Mouse (Mus musculus) gonadal fat pad, adult 2 months (tissue): ENCODE results near the gene Sgta. TPM values are rescaled to one million over a fixed set of nuclear protein-coding genes. Genes with fewer than 3 reads are reported as not detected.

ENCODE experiments used
- polyA plus RNA-seq: library from polyadenylated mRNA; depleted of rRNA; stranded (reverse); fragments of >200 nt; gene quantifications from 2 replicates; pipeline ENCODE4 v1.2.3, GENCODE M21; 2012; rRNA removed

Sgta gene
- polyA plus RNA-seq, 1 experiment: 235 TPM

Other genes with a start within 250 kb of the Sgta start
- gene Jsrp1, start 246.7 kb downstream of the Sgta start, polyA plus RNA-seq: 0.22 and 0.63 TPM in 2 replicates
- 628 and 915 TPM in 2 replicates for gene Oaz1, start 233.5 kb downstream of the Sgta start, polyA plus RNA-seq
- gene Lingo3, start 216.1 kb downstream of the Sgta start, polyA plus RNA-seq: 0.04 TPM in 1 of 2 replicates, not detected in the other
- 80.4 and 114 TPM in 2 replicates for gene Lsm7, start 205.0 kb downstream of the Sgta start, polyA plus RNA-seq
- gene Sppl2b, start 204.9 kb downstream of the Sgta start, polyA plus RNA-seq: 67.4 and 71.5 TPM in 2 replicates
- gene Tmprss9, start 188.3 kb downstream of the Sgta start, polyA plus RNA-seq: 0.12 and 0.13 TPM in 2 replicates
- 137 and 184 TPM in 2 replicates for gene Timm13, start 159.2 kb downstream of the Sgta start, polyA plus RNA-seq
- 12.9 and 14.1 TPM in 2 replicates for gene Lmnb2, start 141.9 kb downstream of the Sgta start, polyA plus RNA-seq
- gene Gadd45b, start 130.1 kb downstream of the Sgta start, polyA plus RNA-seq: 14.7 and 15.3 TPM in 2 replicates
- gene Gng7, start 45.2 kb downstream of the Sgta start, polyA plus RNA-seq: 5.9 and 6.3 TPM in 2 replicates
- gene Diras1, start 34.5 kb downstream of the Sgta start, polyA plus RNA-seq: not detected in 2 replicates
- gene Slc39a3, start 22.8 kb downstream of the Sgta start, polyA plus RNA-seq: 31.0 and 34.3 TPM in 2 replicates
- 31.7 and 35.0 TPM in 2 replicates for gene Thop1, start 9.9 kb upstream of the Sgta start, polyA plus RNA-seq
- gene Creb3l3, start 38.7 kb upstream of the Sgta start, polyA plus RNA-seq: 0.41 and 0.61 TPM in 2 replicates
- gene Map2k2, start 45.7 kb upstream of the Sgta start, polyA plus RNA-seq: 132 and 176 TPM in 2 replicates
- 30.0 and 49.1 TPM in 2 replicates for gene Zbtb7a, start 75.0 kb upstream of the Sgta start, polyA plus RNA-seq
- 31.5 and 32.8 TPM in 2 replicates for gene Pias4, start 107.7 kb upstream of the Sgta start, polyA plus RNA-seq
- 1,971 and 2,241 TPM in 2 replicates for gene Eef2, start 116.5 kb upstream of the Sgta start, polyA plus RNA-seq
- gene Dapk3, start 122.8 kb upstream of the Sgta start, polyA plus RNA-seq: 76.3 and 81.7 TPM in 2 replicates
- gene 4930442H23Rik, start 123.7 kb upstream of the Sgta start, polyA plus RNA-seq: not detected in 2 replicates
- gene Nmrk2, start 141.9 kb upstream of the Sgta start, polyA plus RNA-seq: not detected in 2 replicates
- gene Atcay, start 170.7 kb upstream of the Sgta start, polyA plus RNA-seq: 0.03 TPM in 1 of 2 replicates, not detected in the other
- gene Zfr2, start 173.0 kb upstream of the Sgta start, polyA plus RNA-seq: 17.9 and 20.9 TPM in 2 replicates
- 3.1 and 4.7 TPM in 2 replicates for gene Matk, start 192.8 kb upstream of the Sgta start, polyA plus RNA-seq
- gene Mrpl54, start 206.8 kb upstream of the Sgta start, polyA plus RNA-seq: 65.7 and 72.8 TPM in 2 replicates
- 61.1 and 77.4 TPM in 2 replicates for gene Apba3, start 206.8 kb upstream of the Sgta start, polyA plus RNA-seq
- 21.4 and 29.9 TPM in 2 replicates for gene Tjp3, start 231.4 kb upstream of the Sgta start, polyA plus RNA-seq
- 57.9 and 58.4 TPM in 2 replicates for gene Pip5k1c, start 232.8 kb upstream of the Sgta start, polyA plus RNA-seq